Mouse (Mus musculus) CH12F3 (cell line): ENCODE results near the gene Olfr1252.

ENCODE experiments used
- in situ Hi-C: fragments of 300-500 bp; cut with MboI; formaldehyde crosslinking; loops from 2 replicates; pipeline ENCODE4 v1.14.3; 2020; ENCODE audit warnings: low sequenced_read_pairs

Olfr1252 gene

GRCm38 (mm10) chr2:89724912-89725311 lies at the start of gene Olfr1252:
Gene Olfr1252 (minus strand): TSS chr2:89725012.
- in situ Hi-C loops, result no loop called here

- in situ Hi-C loops, result no loop called here
Measured at GRCm38 (mm10) chr2:89756990-89757389, 32.2 kb upstream of the Olfr1252 start, which contains the start of gene Olfr1253. Gene Olfr1253 (minus strand): TSS chr2:89757090.

- in situ Hi-C loops, result no loop called here
Measured at GRCm38 (mm10) chr2:89691980-89692379, 32.8 kb downstream of the Olfr1252 start.

- in situ Hi-C loops, result no loop called here
Measured at GRCm38 (mm10) chr2:89671836-89672235, 53.0 kb downstream of the Olfr1252 start, which contains the start of gene Olfr1251. Gene Olfr1251 (minus strand): TSS chr2:89671936.
